Comparison of ENCODE assay signal across 8 mouse cellular contexts in genomic region chr4:82512743-82513425, GRCm38 (mm10).
DNase-seq lines count a peak whose midpoint lies in the region; ATAC-seq and TF ChIP-seq lines count a peak whose summit lies in the region.

No protein-coding gene starts in this region.

- H3K27me3 ChIP-seq in E14TG2a.4 (ENCODE audit: insufficient read depth, low read length) = no peaks in the 10 kb centered on the region
- no peaks in the 10 kb centered on the region for H3K27me3 ChIP-seq in forebrain, embryonic 14.5 days (replicated peaks; ENCODE audit: control insufficient read depth, insufficient read depth, low read length)

- peak overlapping the region; percentile 85 for H3K4me2 ChIP-seq in forebrain, embryonic 14.5 days (ENCODE audit: low read length)

- peak; percentile 95 for ATAC-seq in forebrain, embryonic 14.5 days

- no peak for TF ChIP-seq CTCF in E14TG2a.4 (conservative IDR thresholded peaks at IDR 0.05; ENCODE audit: low read length)
- no peak for TF ChIP-seq CTCF in olfactory bulb, adult 2 months (IDR thresholded peaks at IDR 0.05; ENCODE audit: insufficient read depth, low read depth, low read length)

- H3K9me3 ChIP-seq in E14TG2a.4 (ENCODE audit: low read length) = no peaks in the 10 kb centered on the region
- no peaks in the 10 kb centered on the region for H3K9me3 ChIP-seq in forebrain, embryonic 14.5 days (replicated peaks; ENCODE audit: control insufficient read depth, low read length)

- peak; percentile 52 for DNase-seq in c-Kit-positive CD71-positive TER-119-positive erythroid progenitor cells, embryonic 14.5 days (ENCODE audit: low spot score)
- DNase-seq in forebrain, embryonic 14.5 days (ENCODE audit: low spot score) = peak; percentile 94
- peak; percentile 98 to 99 for DNase-seq in heart, postnatal 10 days
- peak; percentile 96 to 97 for DNase-seq in layer of hippocampus, adult 18-20 months (ENCODE audit: low spot score in 2 of 2)
- peak; percentile 97 for DNase-seq in lung, adult 18-20 months
- DNase-seq in testis, postnatal 14 days (ENCODE audit: low spot score) = peak; percentile 93

- H3K27ac ChIP-seq in forebrain, embryonic 14.5 days (ENCODE audit: low read depth, low read length) = peak overlapping the region; percentile 100
- peak overlapping the region; percentile 84 for H3K27ac ChIP-seq in olfactory bulb, adult 2 months (ENCODE audit: insufficient read depth, low read depth, low read length)

- H3K36me3 ChIP-seq in E14TG2a.4 (ENCODE audit: insufficient read depth, low read length) = no peaks in the 10 kb centered on the region
- no peaks in the 10 kb centered on the region for H3K36me3 ChIP-seq in forebrain, embryonic 14.5 days (ENCODE audit: control insufficient read depth, insufficient read depth, low read length)

- peak; percentile 20; the same call in 1 of the 2 replicates for TF ChIP-seq POLR2A in olfactory bulb, adult 2 months (IDR thresholded peaks at IDR 0.05; ENCODE audit: insufficient read depth, low read depth, low read length)

- WGBS in forebrain, embryonic 14.5 days = under 1% methylated on average over 61 of the region's 63 CpGs
- WGBS in olfactory bulb, adult 2 months = under 1% methylated on average over 62 of the region's 63 CpGs

- peak overlapping the region; percentile 98 for H3K9ac ChIP-seq in forebrain, embryonic 14.5 days (ENCODE audit: low read length)

- intact Hi-C loops in heart, postnatal 10 days (cut with DNase I) = no loop called here

- peak overlapping the region; percentile 81 for H3K4me3 ChIP-seq in E14TG2a.4 (replicated peaks; ENCODE audit: low read length)
- peak overlapping the region; percentile 91 for H3K4me3 ChIP-seq in forebrain, embryonic 14.5 days (ENCODE audit: low read depth, low read length)
- H3K4me3 ChIP-seq in olfactory bulb, adult 2 months (ENCODE audit: insufficient read depth, low read depth, low read length) = peak overlapping the region; percentile 61

- H3K4me1 ChIP-seq in E14TG2a.4 (replicated peaks; ENCODE audit: low read depth, low read length) = peaks cover 62% of the 10 kb centered on the region
- H3K4me1 ChIP-seq in forebrain, embryonic 14.5 days (ENCODE audit: control insufficient read depth, insufficient read depth, low read length) = peaks cover 7% of the 10 kb centered on the region; the same call in 1 of the 2 replicates
- H3K4me1 ChIP-seq in olfactory bulb, adult 2 months (ENCODE audit: control insufficient read depth, insufficient read depth, low read length) = 0 out of 2 replicates have a peak, but pooled peaks cover 2% of the 10 kb centered on the region

Comparison
In these comparisons a context has a peak if more than half of its experiments do, and no peak if none do; other contexts are left out.
1. Peak in every context shown above with its lines: DNase-seq, ATAC-seq, H3K4me3 ChIP-seq and H3K27ac ChIP-seq.